25 mouse cellular contexts compared by ENCODE assay signal in genomic region chr12:99979541-99979940, GRCm38 (mm10).
"Had no signal": no experiment of that assay in that cellular context is flagged by ENCODE, and none has a peak within 500 bp of the region (broad histone marks: within the 10 kb centered on the region; RNA-seq: fewer than 3 reads in every experiment).

No protein-coding gene starts in this region.

- H3K4me3 ChIP-seq: kidney, embryonic 15.5 days; limb, embryonic 13.5 days; liver, embryonic 12.5 days; liver, embryonic 15.5 days; lung, embryonic 15.5 days; midbrain, embryonic 10.5 days; midbrain, embryonic 13.5 days; myocyte; neural tube, embryonic 13.5 days had no signal

- H3K27me3 ChIP-seq: kidney, embryonic 15.5 days; limb, embryonic 13.5 days; liver, embryonic 12.5 days; liver, embryonic 15.5 days; lung, embryonic 15.5 days; midbrain, embryonic 13.5 days; neural tube, embryonic 13.5 days had no signal

- H3K27ac ChIP-seq: kidney, embryonic 15.5 days; limb, embryonic 13.5 days; liver, embryonic 12.5 days; liver, embryonic 15.5 days; lung, embryonic 15.5 days; midbrain, embryonic 10.5 days; midbrain, embryonic 13.5 days; neural tube, embryonic 13.5 days; stomach, postnatal 0 days had no signal

- H3K36me3 ChIP-seq: kidney, embryonic 15.5 days; limb, embryonic 13.5 days; liver, embryonic 12.5 days; liver, embryonic 15.5 days; lung, embryonic 15.5 days; midbrain, embryonic 10.5 days; midbrain, embryonic 13.5 days; neural tube, embryonic 13.5 days had no signal

- H3K4me1 ChIP-seq: kidney, embryonic 15.5 days; limb, embryonic 13.5 days; liver, embryonic 12.5 days; liver, embryonic 15.5 days; lung, embryonic 15.5 days; midbrain, embryonic 10.5 days; midbrain, embryonic 13.5 days; neural tube, embryonic 13.5 days had no signal

- DNase-seq: kidney, adult 8-10 months; kidney, postnatal 10 days; kidney, postnatal 36 days; left cerebral cortex, postnatal 4 days; liver; lung, adult 18-20 months; lung, postnatal 10 days; lung, postnatal 36 days; retina, postnatal 1 day; right cerebral cortex, postnatal 25 days; spleen, adult 18-20 months; thymus, adult 2 months; thymus, postnatal 14 days; thymus, postnatal 4 days had no signal

- ATAC-seq: liver, embryonic 12.5 days; midbrain, embryonic 13.5 days; midbrain, embryonic 16.5 days had no signal
